Mouse (Mus musculus) heart, postnatal 25 days (tissue): Measurements from ENCODE around the gene Rxfp3. TPM values are rescaled to one million over a fixed set of nuclear protein-coding genes. Genes with fewer than 3 reads are reported as not detected.

ENCODE experiments used
- DNase-seq: peaks from one replicate; pipeline ENCODE4 v3.0.0; 2022; ENCODE audit warnings: low spot score
- intact Hi-C: fragments of 180-260 bp; cut with DNase I; formaldehyde crosslinking; loops from one replicate; pipeline ENCODE4 v1.15.1; 2025
- total RNA-seq, 2 experiments: library from RNA; stranded (reverse); gene quantifications; 2 replicates each; pipeline ENCODE4 v1.2.3; 2021

The Rxfp3 gene
- under 1 TPM in 1 of 2 experiments, not detected in 1; 0.08 TPM for total RNA-seq

- intact Hi-C loops, result loop anchor here (1.0 to 5.0 kb wide), 3 partner anchors 115 to 343 kb away; no protein-coding TSS in a partner anchor
- no peak for DNase-seq
Observed at GRCm38 (mm10) chr15:11037711-11038110, at the start of gene Rxfp3. TSS of gene Rxfp3 (minus strand) at chr15:11037991.

GRCm38 (mm10) chr15:11084993-11085365, 47.2 kb upstream of the Rxfp3 start:
- no peak for DNase-seq
- intact Hi-C loops, result no loop called here

GRCm38 (mm10) chr15:11084241-11084992, 46.6 kb upstream of the Rxfp3 start:
- intact Hi-C loops, result no loop called here

GRCm38 (mm10) chr15:11083678-11084077, 45.9 kb upstream of the Rxfp3 start:
- intact Hi-C loops, result no loop called here
- DNase-seq, result no peak

More at GRCm38 (mm10) chr15:11084241-11084992, 46.6 kb upstream of the Rxfp3 start:
- no peak for DNase-seq

GRCm38 (mm10) chr15:11082961-11083569, 45.3 kb upstream of the Rxfp3 start:
- intact Hi-C loops, result no loop called here
- DNase-seq, result no peak

GRCm38 (mm10) chr15:11075726-11076361, 38.1 kb upstream of the Rxfp3 start:
- intact Hi-C loops, result no loop called here
- no peak for DNase-seq

DNA sequence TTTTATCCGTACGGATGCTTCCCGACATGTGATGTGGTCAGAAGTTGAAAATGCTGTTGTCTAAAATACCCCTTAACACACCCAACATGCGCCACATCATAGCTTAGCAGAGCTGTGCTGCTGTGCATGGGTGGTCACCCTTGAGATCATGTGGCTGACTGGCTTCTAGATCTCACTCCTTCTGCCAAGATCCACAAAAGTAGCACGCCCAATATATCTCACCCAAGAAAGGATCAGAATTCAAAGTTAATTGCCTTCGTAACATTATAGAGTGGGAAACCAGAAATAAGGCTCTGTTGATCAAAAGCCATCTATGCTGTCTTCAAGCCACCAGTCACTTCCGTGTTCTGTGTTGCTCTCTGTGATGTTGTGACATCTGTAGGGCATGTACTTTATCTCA, 30.1 kb upstream of the Rxfp3 start:
- intact Hi-C loops, result no loop called here
- DNase-seq, result no peak

DNA sequence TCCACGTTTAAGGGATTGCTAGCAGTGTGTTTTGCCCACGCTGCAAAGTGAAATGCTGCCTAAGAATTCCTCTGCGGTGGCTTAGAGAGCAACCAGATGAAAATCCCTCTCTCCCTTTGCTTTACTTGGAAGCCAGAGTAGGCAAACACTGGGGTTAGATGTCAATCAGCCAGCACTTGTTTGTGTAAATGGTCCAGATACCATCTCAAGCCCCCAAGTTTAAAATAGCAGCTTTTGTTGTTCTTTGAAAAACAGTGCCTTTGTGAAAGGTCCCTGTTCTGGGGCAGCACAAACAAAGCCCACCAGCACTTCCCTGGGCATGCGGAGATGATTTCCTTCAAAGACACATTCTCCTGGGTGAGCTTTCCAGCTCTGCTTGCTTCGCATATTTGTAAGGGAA, 28.5 kb upstream of the Rxfp3 start:
- intact Hi-C loops, result no loop called here
- no peak for DNase-seq

DNA sequence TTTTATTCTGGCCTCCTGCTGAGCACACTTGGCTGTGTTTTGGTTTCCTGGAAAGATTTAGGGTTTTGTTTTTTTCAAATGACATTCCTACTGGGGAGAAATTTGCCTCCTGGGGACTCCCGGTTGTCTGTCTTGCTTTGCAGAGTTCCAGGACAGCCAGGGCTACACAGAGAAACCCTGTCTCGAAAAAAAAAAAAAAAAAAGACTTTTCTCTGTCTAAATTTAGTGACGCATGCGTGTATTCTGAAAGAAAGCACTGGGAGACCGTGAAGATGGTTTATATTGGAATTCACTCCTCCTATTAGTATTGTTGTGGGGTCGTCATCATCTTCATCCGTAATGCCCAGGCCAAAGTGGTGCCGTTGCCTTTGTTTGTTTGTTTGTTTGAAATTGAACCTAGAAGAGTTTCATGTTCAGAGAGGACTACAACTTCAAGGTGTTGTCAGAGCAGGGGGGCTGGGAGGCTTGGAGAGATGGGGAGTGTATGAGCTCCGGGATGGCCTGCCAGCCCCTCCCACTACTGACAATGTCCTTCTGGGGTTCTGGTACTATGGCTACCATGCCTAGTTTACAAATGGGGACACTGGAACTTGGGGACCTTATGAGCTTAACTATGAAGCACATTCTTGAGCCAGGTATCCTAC, 27.9 kb upstream of the Rxfp3 start:
- intact Hi-C loops, result no loop called here
- DNase-seq, result no peak

DNA sequence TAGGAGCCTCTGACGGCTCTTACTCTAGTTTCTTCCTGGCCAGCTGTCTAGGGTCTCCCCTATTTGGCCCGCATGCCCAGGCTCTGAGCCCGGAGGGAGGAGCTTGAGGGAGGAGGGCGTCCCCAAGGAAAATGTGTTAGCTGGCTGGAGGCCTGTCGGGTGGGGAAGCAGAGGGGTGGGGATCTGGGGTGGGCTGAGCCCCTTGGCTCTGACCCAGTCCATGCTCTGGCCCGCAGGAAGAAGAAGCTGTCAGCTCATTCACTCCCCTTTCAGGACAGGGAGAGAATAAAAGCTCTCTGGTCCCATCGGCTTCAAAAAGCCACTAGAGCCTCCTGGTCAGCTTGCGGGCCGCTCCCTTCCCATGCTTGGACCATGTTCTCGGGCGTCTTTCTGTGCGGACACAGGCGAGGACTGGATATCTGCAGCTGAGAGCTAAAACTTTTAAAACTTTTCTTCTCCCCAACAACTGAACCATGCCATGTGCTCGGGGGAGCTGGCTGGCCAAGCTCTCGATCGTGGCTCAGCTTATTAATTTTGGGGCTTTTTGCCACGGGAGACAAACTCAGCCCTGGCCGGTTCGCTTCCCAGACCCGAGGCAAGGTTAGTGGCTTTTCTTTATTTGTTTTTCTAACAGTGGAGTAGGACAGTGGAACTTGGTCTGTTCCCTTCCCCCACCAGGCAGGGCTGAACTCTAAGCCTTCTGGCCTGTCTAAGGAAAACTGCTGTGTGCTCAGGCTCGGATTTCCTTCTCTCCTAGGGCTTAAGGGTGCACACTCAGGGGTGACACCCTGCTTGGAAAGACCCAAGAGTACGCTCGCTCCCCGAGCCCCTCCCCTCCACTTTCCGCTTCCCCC, 27.0 kb upstream of the Rxfp3 start, which contains the start of gene Adamts12:
TSS of gene Adamts12 (plus strand) at position 233 of the 854 bp plus-strand sequence.
- peak; percentile 72 for DNase-seq
- intact Hi-C loops, result no loop called here

- DNase-seq, result no peak
- intact Hi-C loops, result no loop called here
Observed at GRCm38 (mm10) chr15:11064160-11064557, 26.4 kb upstream of the Rxfp3 start.

GRCm38 (mm10) chr15:11062903-11063302, 25.1 kb upstream of the Rxfp3 start:
- no peak for DNase-seq
- intact Hi-C loops, result no loop called here

- intact Hi-C loops, result no loop called here
- DNase-seq, result no peak
Observed at GRCm38 (mm10) chr15:11054440-11055080, 16.8 kb upstream of the Rxfp3 start.

- intact Hi-C loops, result no loop called here
- no peak for DNase-seq
Observed at GRCm38 (mm10) chr15:11053678-11054439, 16.1 kb upstream of the Rxfp3 start.

DNA sequence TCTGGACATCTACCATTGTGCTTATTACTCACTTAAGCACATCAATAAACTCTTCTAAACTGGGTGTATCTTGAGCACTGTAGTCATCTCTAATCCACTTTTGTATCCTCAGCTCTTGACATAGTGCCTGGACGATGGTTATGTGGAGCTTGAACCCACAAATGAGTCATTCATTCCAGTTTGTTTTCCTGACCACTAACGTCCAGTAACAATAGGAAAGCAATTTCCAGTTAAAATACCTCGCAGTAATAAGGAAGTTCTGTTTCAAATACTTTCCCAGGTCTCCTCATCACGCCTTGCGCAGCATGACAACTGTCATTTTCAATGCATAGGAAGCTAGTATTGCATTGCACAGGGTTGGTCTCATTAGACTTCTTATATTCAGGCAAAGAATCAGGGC, 5.0 kb upstream of the Rxfp3 start:
- DNase-seq, result no peak
- intact Hi-C loops, result no loop called here

DNA sequence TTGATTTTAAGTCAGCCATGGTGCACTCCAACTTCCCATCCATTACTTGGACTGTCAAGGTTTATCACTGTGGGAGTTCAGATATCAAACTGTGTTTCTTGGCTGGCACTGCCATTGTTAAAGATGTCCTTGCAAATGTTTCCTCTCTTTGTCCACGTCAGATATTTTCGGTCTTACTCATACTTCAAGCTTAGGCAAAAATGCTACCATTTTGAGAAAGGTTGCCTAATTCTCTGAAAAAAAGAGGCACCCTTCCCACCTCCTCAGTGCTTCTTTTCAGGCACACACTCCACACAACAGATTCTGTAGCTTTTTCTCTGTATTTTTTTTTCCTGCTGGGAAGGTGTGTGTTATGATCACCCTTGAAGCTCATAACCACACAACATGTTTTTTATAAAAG, 3.4 kb upstream of the Rxfp3 start:
- no peak for DNase-seq
- intact Hi-C loops, result no loop called here

DNA sequence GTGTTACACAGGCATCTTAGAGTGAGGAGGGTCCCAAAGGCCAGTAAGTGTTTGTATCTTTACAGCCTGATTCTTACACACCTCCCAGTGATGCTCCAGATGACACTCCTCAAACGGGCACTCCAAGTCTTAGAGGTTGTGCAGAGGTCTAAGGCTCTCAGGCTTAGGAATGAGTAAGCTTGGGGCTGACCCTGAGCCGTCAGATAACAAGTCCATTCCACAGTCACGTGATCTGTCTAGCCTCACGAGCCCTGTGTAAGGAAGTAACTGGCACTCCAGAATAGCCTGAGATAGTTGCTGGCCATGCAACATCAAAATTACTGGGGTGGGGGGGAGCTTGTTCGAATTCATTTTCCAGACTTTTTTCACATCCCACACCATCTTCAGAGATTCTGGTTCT, 2.3 kb upstream of the Rxfp3 start:
- no peak for DNase-seq
- intact Hi-C loops, result no loop called here

GRCm38 (mm10) chr15:11038476-11038875, 685 bp upstream of the Rxfp3 start:
- no peak for DNase-seq
- intact Hi-C loops, result loop anchor here (1.0 to 5.0 kb wide), 3 partner anchors 116 to 342 kb away; no protein-coding TSS in a partner anchor
